Mouse (Mus musculus) kidney, adult 2 months (tissue): Measurements from ENCODE around the gene Lmbr1. TPM values are rescaled to one million over a fixed set of nuclear protein-coding genes. Genes with fewer than 3 reads are reported as not detected.
"Not testable (repeated sequence)": the region's sequence is repeated elsewhere in the genome, so short reads cannot be mapped to it uniquely, and the experiment has no call there.

ENCODE experiments used
- DNase-seq: peaks from one replicate; pipeline ENCODE4 v3.0.0; 2021
- H3K27ac ChIP-seq: fragments of 200-500 bp; 2 replicates; pipeline ENCODE4 v1.5.1; 2012; ENCODE audit warnings: low read depth, low read length, control low read depth, inconsistent platforms; ENCODE audit not compliant: insufficient read depth
- H3K27me3 ChIP-seq: fragments of 200-500 bp; replicated peaks from 2 replicates; pipeline ENCODE4 v1.6.1; 2012; ENCODE audit warnings: mild to moderate bottlenecking, moderate library complexity, low read length, inconsistent platforms; ENCODE audit not compliant: control insufficient read depth, insufficient read depth
- H3K36me3 ChIP-seq: fragments of 200-500 bp; 2 replicates; pipeline ENCODE4 v1.6.1; 2012; ENCODE audit warnings: mild to moderate bottlenecking, moderate library complexity, low read length, inconsistent platforms; ENCODE audit not compliant: control insufficient read depth, insufficient read depth
- H3K4me1 ChIP-seq: fragments of 200-500 bp; 2 replicates; pipeline ENCODE4 v1.6.1; 2011; ENCODE audit warnings: low read length; ENCODE audit not compliant: control insufficient read depth, insufficient read depth
- H3K4me3 ChIP-seq: fragments of 200-500 bp; 2 replicates; pipeline ENCODE4 v1.5.1; 2011; ENCODE audit warnings: mild to moderate bottlenecking, low read depth, low read length, control low read depth; ENCODE audit not compliant: insufficient read depth
- CTCF ChIP-seq: fragments of 200-500 bp; conservative IDR thresholded peaks from 2 replicates; pipeline ENCODE4 v1.5.1; 2011; ENCODE audit warnings: low read depth, mild to moderate bottlenecking, control low read depth, low read length, moderate library complexity, mixed read lengths; ENCODE audit not compliant: insufficient read depth, insufficient read length
- POLR2A ChIP-seq: fragments of 200-500 bp; IDR thresholded peaks from one replicate; pipeline ENCODE4 v1.6.1; 2011; ENCODE audit warnings: low read depth, low read length, control low read depth
- WGBS: fragments of 180-500 bp; shearing (Covaris S2); methylation state at CpG from one replicate; pipeline ENCODE4 v1.1.7; 2018; 5-methylcytosine and 5-hydroxymethylcytosine counted together
- polyA plus RNA-seq: library from polyadenylated mRNA; depleted of rRNA; stranded (reverse); fragments of >200 nt; gene quantifications from 2 replicates; pipeline ENCODE4 v1.2.3, GENCODE M21; 2012; rRNA removed

The Lmbr1 gene
- 3.9 and 4.4 TPM in 2 replicates for polyA plus RNA-seq

GRCm38 (mm10) chr5:29378298-29379036, at the start of gene Lmbr1:
Gene Lmbr1 (minus strand): TSS chr5:29378390.
- WGBS: 2% methylated on average over 40 of the region's 40 CpGs
- Histone ChIP-seq H3K27me3 (no peaks in the 10 kb centered on the region), H3K4me3 (peak within 1 kb of the TSS; percentile 82), H3K36me3 (no peaks in the 10 kb centered on the region), H3K27ac (peak within 1 kb of the TSS; percentile 62), H3K4me1 (no peaks in the 10 kb centered on the region)
- DNase-seq: peak; percentile 96
- no peak for TF ChIP-seq CTCF
- TF ChIP-seq POLR2A: peak; percentile 85

- H3K4me3 ChIP-seq, H3K36me3 ChIP-seq, DNase-seq, H3K4me1 ChIP-seq, H3K27me3 ChIP-seq, H3K27ac ChIP-seq: not testable (repeated sequence)
- WGBS: 22% methylated on average over 3 of the region's 3 CpGs
Measured at GRCm38 (mm10) chr5:29423330-29423729, 45.1 kb upstream of the Lmbr1 start.

- DNase-seq: no peak
- Histone ChIP-seq H3K36me3 (no peaks in the 10 kb centered on the region), H3K27ac (no peak overlapping the region), H3K4me3 (no peak overlapping the region), H3K27me3 (no peaks in the 10 kb centered on the region), H3K4me1 (no peaks in the 10 kb centered on the region)
- WGBS: 75% methylated on average over 3 of the region's 3 CpGs
- TF ChIP-seq CTCF: 0 out of 2 replicates have a peak, but pooled peaks have one; percentile 16
- TF ChIP-seq POLR2A: no peak
Measured at GRCm38 (mm10) chr5:29413041-29413440, 34.9 kb upstream of the Lmbr1 start.

DNA sequence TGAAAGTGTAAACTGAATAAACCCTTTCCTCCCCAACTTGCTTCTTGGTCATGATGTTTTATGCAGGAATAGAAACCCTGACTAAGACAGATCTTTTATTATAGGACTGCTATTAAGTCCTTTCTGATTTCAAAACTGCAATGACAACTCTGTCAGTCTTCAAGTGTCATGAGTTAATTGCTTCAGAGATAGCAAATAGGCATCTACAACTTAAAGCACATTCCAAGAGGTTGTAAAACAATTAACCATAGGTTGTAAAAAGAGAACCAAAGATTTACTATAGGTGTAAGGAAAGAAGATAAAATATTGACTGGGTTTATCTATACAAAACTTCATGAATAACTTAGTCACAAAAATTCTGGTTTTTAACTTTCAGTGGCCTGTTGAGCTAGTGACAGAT, 32.7 kb upstream of the Lmbr1 start:
- Histone ChIP-seq H3K27ac (no peak overlapping the region), H3K36me3 (no peaks in the 10 kb centered on the region), H3K4me1 (no peaks in the 10 kb centered on the region), H3K27me3 (no peaks in the 10 kb centered on the region), H3K4me3 (no peak overlapping the region)
- TF ChIP-seq CTCF (no peak), POLR2A (no peak)
- no peak for DNase-seq

- TF ChIP-seq POLR2A (no peak), CTCF (no peak)
- no peak for DNase-seq
- no peak overlapping the region for H3K27ac ChIP-seq
- WGBS: 51% methylated on average over 4 of the region's 4 CpGs
- H3K36me3 ChIP-seq: no peaks in the 10 kb centered on the region
- H3K27me3 ChIP-seq: no peaks in the 10 kb centered on the region
- H3K4me1 ChIP-seq: no peaks in the 10 kb centered on the region
- no peak overlapping the region for H3K4me3 ChIP-seq
Measured at GRCm38 (mm10) chr5:29398427-29398826, 20.2 kb upstream of the Lmbr1 start.

DNA sequence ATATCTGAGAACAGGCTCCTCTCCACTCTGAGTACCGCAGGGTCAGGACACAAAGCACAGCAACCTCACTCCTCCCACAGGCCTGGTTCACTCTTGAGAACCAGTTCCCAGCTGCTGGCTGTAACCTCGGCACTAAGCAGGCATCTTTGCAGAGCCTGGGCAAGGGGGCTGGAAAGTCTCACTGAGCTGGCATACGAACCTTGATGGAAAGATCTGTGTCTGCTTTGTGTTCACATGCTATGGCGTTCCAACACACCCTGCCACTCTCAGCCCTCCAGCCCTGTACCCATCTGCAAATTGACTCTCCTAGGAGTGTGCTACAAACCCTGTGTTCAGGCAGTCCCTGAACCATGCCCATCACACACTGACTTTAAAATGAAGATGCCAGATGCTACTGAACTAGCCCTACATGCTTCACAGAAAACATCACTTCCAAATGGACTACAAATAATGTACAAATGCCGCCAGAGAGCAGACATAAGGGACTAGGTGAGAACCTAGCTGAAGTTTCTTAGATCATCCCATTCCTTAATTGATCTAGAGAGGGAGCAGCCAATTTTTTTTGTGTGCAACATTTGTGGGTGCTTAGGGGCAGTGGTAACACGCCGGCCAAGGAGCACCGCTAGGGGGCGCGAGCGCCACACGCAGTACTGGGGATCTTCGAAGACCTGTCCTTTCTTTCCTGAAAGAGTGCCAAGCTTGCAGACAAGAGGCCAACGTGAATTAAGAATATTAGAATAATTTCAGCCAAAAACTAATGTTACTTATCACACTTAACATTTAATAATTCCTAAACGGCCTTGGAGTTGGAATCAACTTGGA, 11.0 kb upstream of the Lmbr1 start:
- TF ChIP-seq CTCF (peak; percentile 87), POLR2A (no peak)
- H3K27ac ChIP-seq: no peak overlapping the region
- H3K4me1 ChIP-seq: no peaks in the 10 kb centered on the region
- DNase-seq: peak; percentile 79
- H3K4me3 ChIP-seq: no peak overlapping the region
- no peaks in the 10 kb centered on the region for H3K27me3 ChIP-seq
- H3K36me3 ChIP-seq: no peaks in the 10 kb centered on the region
- 20% methylated on average over 15 of the region's 15 CpGs for WGBS

DNA sequence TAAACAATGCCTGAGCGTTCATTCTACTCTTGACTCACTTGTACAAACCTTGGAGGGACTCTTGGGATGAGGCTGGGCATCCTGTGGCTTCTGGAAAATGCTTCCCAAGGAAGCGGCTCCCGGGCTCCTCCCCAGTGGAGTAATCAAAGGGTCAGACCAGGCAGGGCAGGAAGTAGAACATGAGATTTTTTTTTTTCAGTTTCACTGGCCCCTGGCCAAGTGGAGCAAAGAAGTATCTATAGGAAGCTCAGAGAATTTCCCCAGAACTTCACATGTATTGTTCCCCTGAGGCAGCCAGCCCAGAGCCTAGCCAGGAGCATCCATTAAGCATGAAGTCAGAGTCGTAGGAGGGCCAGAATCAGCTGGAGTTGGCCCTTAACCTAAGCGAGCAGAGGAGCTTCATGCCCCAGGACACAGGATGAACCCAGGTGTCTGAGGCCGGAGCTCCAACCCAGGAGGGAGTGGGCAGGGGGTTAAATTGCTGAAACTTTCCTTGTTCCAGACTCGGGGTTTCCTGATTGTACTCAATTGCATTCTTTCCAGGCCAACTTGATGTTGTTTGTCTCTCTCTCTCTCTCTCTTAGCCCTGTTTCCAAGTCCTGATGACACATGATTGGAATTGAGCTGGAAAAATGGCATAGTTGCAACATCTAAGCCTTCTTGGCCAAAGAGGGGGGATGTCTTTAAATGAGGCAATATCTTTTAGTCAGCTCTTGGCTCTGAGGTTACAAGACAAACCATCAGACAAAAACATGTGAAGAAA, 10.2 kb upstream of the Lmbr1 start:
- no peaks in the 10 kb centered on the region for H3K4me1 ChIP-seq
- H3K27ac ChIP-seq: no peak overlapping the region
- no peak for TF ChIP-seq CTCF
- TF ChIP-seq POLR2A: no peak
- WGBS: 19% methylated on average over 7 of the region's 7 CpGs
- H3K27me3 ChIP-seq: no peaks in the 10 kb centered on the region
- H3K36me3 ChIP-seq: no peaks in the 10 kb centered on the region
- no peak overlapping the region for H3K4me3 ChIP-seq
- DNase-seq: no peak
